Mouse (Mus musculus): ENCODE results near the gene Dnal4. TPM values are rescaled to one million over a fixed set of nuclear protein-coding genes. Genes with fewer than 3 reads are reported as not detected.
"Not testable (repeated sequence)": the region's sequence is repeated elsewhere in the genome, so short reads cannot be mapped to it uniquely, and the experiment has no call there.

Gene Dnal4
- polyA plus RNA-seq, 1 experiment from 2014 or later: 43.0 TPM

- H3K4me1 ChIP-seq (ENCODE audit: control insufficient read depth, insufficient read depth, low read length); H3K9me3 ChIP-seq (ENCODE audit: control insufficient read depth, low read length); H3K4me3 ChIP-seq (ENCODE audit: low read length); H3K27ac ChIP-seq (ENCODE audit: low read length); H3K36me3 ChIP-seq (ENCODE audit: control insufficient read depth, insufficient read depth, low read length); H3K27me3 ChIP-seq (replicated peaks; ENCODE audit: control insufficient read depth, insufficient read depth, low read length); H3K9ac ChIP-seq (ENCODE audit: low read depth, low read length); H3K4me2 ChIP-seq (ENCODE audit: low read depth, low read length); ATAC-seq: not testable (repeated sequence)
- WGBS: 67% methylated on average over 2 of the region's 2 CpGs
These were observed 35.2 kb upstream of the Dnal4 start for GRCm38 (mm10) chr15:79812840-79813239.

DNA sequence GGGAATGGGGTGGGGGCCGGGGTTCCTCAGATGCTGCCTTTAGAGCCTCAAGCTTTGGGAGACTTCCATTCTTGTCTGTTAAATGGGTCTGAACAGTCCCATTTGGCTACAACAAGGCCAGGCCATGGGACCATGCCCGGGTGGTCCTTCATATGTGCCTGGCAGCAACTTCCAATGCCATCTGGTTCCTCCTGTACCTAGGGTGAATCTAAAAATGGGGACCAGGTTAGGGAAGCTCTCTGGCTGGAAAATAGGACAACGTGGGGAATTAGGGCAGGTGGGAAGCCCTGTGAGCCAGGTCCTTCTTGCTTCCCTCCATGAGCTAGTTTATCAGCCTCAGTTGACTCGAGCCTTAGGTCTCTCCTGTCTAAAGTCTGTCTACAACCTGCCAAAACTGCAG lies 33.3 kb upstream of the Dnal4 start:
- no peak overlapping the region for H3K4me2 ChIP-seq (ENCODE audit: low read depth, low read length)
- no peaks in the 10 kb centered on the region for H3K4me1 ChIP-seq (ENCODE audit: control insufficient read depth, insufficient read depth, low read length)
- H3K27ac ChIP-seq (ENCODE audit: low read length): no peak overlapping the region
- no peak for ATAC-seq
- H3K9ac ChIP-seq (ENCODE audit: low read depth, low read length): no peak overlapping the region
- no peaks in the 10 kb centered on the region for H3K9me3 ChIP-seq (ENCODE audit: control insufficient read depth, low read length)
- H3K36me3 ChIP-seq (ENCODE audit: control insufficient read depth, insufficient read depth, low read length): no peaks in the 10 kb centered on the region
- H3K4me3 ChIP-seq (ENCODE audit: low read length): no peak overlapping the region
- WGBS: 66% methylated on average over 4 of the region's 4 CpGs
- peaks cover 20% of the 10 kb centered on the region for H3K27me3 ChIP-seq (replicated peaks; ENCODE audit: control insufficient read depth, insufficient read depth, low read length)

DNA sequence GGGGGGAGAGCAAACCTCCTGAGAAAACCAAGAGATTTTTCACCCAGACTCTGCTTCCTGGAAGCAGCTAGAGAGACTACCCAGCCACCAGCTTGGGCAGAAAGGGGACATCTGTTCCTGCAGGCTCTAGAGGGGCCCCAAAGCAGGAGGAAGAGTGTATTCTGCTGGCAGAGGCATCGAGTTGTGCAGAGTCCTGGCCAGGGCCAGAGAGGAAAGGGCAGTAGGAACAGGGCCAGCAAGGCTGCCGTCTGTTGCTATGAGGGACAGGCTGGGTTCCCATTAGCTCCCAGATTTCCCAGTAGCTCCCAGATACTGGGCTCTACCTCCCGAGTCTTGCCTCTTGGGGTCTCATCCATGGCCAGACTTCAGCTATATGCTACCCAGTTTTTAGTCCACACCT lies 32.4 kb upstream of the Dnal4 start:
- 61% methylated on average over 3 of the region's 3 CpGs for WGBS
- Histone ChIP-seq H3K9me3 (ENCODE audit: control insufficient read depth, low read length) (no peaks in the 10 kb centered on the region), H3K9ac (ENCODE audit: low read depth, low read length) (no peak overlapping the region), H3K27ac (ENCODE audit: low read length) (no peak overlapping the region), H3K36me3 (ENCODE audit: control insufficient read depth, insufficient read depth, low read length) (no peaks in the 10 kb centered on the region), H3K27me3 (replicated peaks; ENCODE audit: control insufficient read depth, insufficient read depth, low read length) (peaks cover 28% of the 10 kb centered on the region), H3K4me2 (ENCODE audit: low read depth, low read length) (no peak overlapping the region), H3K4me3 (ENCODE audit: low read length) (no peak overlapping the region), H3K4me1 (ENCODE audit: control insufficient read depth, insufficient read depth, low read length) (no peaks in the 10 kb centered on the region)
- no peak for ATAC-seq

GRCm38 (mm10) chr15:79808658-79809057 lies 31.0 kb upstream of the Dnal4 start:
- no peak overlapping the region for H3K9ac ChIP-seq (ENCODE audit: low read depth, low read length)
- peaks cover 6% of the 10 kb centered on the region; the same call in 1 of the 2 replicates for H3K4me1 ChIP-seq (ENCODE audit: control insufficient read depth, insufficient read depth, low read length)
- H3K4me3 ChIP-seq (ENCODE audit: low read length): no peak overlapping the region
- H3K9me3 ChIP-seq (ENCODE audit: control insufficient read depth, low read length): no peaks in the 10 kb centered on the region
- H3K27me3 ChIP-seq (replicated peaks; ENCODE audit: control insufficient read depth, insufficient read depth, low read length): peaks cover 43% of the 10 kb centered on the region
- no peak for ATAC-seq
- WGBS: 54% methylated on average over 5 of the region's 5 CpGs
- H3K36me3 ChIP-seq (ENCODE audit: control insufficient read depth, insufficient read depth, low read length): no peaks in the 10 kb centered on the region
- H3K27ac ChIP-seq (ENCODE audit: low read length): no peak overlapping the region
- H3K4me2 ChIP-seq (ENCODE audit: low read depth, low read length): no peak overlapping the region

DNA sequence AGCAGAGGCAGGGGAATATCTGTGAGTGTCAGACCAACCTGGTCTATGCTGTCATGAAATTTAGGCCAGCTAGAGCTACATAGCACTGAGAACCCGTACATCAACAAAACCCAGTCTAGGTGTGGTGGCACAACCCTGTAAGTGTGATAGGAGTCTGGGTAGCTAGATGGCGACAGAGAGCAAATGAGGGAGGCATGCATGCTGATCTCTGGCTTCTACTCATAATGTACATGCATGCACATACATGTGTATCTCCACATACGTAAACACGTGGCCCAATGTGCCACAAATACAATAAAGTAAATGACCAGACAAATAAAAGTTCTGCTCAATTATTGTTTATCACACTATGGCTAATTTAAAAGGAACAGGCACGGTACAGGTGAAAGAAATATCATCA lies 30.5 kb upstream of the Dnal4 start:
- Histone ChIP-seq H3K9ac (ENCODE audit: low read depth, low read length) (no peak overlapping the region), H3K9me3 (ENCODE audit: control insufficient read depth, low read length) (no peaks in the 10 kb centered on the region), H3K4me3 (ENCODE audit: low read length) (no peak overlapping the region), H3K4me1 (ENCODE audit: control insufficient read depth, insufficient read depth, low read length) (peaks cover 8% of the 10 kb centered on the region; the same call in 1 of the 2 replicates), H3K36me3 (ENCODE audit: control insufficient read depth, insufficient read depth, low read length) (no peaks in the 10 kb centered on the region), H3K27ac (ENCODE audit: low read length) (no peak overlapping the region), H3K27me3 (replicated peaks; ENCODE audit: control insufficient read depth, insufficient read depth, low read length) (peaks cover 48% of the 10 kb centered on the region), H3K4me2 (ENCODE audit: low read depth, low read length) (no peak overlapping the region)
- 35% methylated on average over 5 of the region's 5 CpGs for WGBS
- ATAC-seq: no peak

DNA sequence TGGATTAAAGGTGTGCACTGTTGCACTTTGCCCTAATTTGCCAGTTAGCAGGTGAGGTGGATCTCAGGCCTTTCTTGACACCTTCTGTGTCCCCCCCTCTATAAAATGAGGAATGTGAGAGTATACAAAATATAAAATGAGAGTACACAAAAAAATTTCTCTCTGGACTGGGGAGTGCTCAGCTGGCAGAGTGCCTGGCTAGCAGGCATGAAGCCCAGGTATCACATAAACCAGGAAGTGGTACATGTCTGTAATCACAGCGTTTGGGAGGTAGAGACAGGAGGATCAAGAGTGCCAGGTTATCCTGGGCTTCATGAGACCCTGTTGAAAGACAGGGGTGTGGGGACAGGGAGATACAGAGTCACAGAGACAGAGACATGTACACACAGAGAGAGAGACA lies 29.4 kb upstream of the Dnal4 start:
- no peak for ATAC-seq
- Histone ChIP-seq H3K9me3 (ENCODE audit: control insufficient read depth, low read length) (no peaks in the 10 kb centered on the region), H3K4me3 (ENCODE audit: low read length) (no peak overlapping the region), H3K27me3 (replicated peaks; ENCODE audit: control insufficient read depth, insufficient read depth, low read length) (peaks cover 55% of the 10 kb centered on the region), H3K27ac (ENCODE audit: low read length) (no peak overlapping the region), H3K36me3 (ENCODE audit: control insufficient read depth, insufficient read depth, low read length) (no peaks in the 10 kb centered on the region), H3K4me2 (ENCODE audit: low read depth, low read length) (no peak overlapping the region), H3K4me1 (ENCODE audit: control insufficient read depth, insufficient read depth, low read length) (peaks cover 8% of the 10 kb centered on the region; the same call in 1 of the 2 replicates), H3K9ac (ENCODE audit: low read depth, low read length) (no peak overlapping the region)
- 42% methylated on average over 1 of the region's 1 CpGs for WGBS

GRCm38 (mm10) chr15:79805246-79805645 lies 27.6 kb upstream of the Dnal4 start:
- ATAC-seq: no peak
- 26% methylated on average over 8 of the region's 8 CpGs for WGBS
- H3K36me3 ChIP-seq (ENCODE audit: control insufficient read depth, insufficient read depth, low read length): no peaks in the 10 kb centered on the region
- no peak overlapping the region for H3K9ac ChIP-seq (ENCODE audit: low read depth, low read length)
- H3K4me1 ChIP-seq (ENCODE audit: control insufficient read depth, insufficient read depth, low read length): peaks cover 8% of the 10 kb centered on the region; the same call in 1 of the 2 replicates
- no peak overlapping the region for H3K27ac ChIP-seq (ENCODE audit: low read length)
- no peak overlapping the region for H3K4me3 ChIP-seq (ENCODE audit: low read length)
- H3K27me3 ChIP-seq (replicated peaks; ENCODE audit: control insufficient read depth, insufficient read depth, low read length): peaks cover 63% of the 10 kb centered on the region
- H3K4me2 ChIP-seq (ENCODE audit: low read depth, low read length): no peak overlapping the region
- H3K9me3 ChIP-seq (ENCODE audit: control insufficient read depth, low read length): no peaks in the 10 kb centered on the region

DNA sequence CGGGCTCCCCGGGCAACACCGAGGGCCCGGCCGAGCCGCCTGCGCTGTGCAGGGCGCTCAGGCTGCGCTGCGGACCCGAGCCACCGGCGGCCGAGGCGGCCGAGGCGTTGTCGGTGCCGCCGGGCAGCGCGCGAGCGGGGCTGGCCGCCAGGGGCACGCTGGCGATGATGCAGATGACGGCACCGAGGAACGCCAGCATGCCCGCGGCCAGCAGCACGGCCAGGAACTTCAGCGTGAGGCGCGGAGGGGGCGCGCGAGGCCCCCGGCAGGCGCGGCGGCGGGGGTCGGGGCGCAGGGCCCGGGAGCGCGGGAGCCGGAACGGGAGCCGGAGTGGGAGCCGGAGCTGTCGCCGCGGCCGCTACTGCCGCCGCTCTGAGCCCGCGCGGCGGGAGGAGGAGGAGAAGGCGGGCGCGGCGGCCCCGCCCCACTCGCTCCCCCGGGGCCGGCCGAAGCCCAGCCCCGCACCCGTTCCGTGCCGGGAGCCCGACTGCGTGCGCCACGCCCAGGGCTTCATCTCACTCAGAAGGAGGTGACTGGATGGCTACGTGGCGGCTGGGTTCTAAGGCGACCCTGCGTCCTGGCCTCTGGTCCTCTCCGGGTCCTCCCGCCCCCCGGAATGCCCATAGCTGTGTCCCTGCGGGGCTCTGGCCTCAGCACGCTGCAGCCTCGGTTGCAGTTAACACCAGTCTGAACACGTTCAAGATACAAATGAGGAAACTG lies 26.9 kb upstream of the Dnal4 start, which contains the start of gene Nptxr:
Gene Nptxr, minus strand, starts transcription at position 415 of the 720 bp plus-strand sequence.
- peak; percentile 87 for ATAC-seq

DNA sequence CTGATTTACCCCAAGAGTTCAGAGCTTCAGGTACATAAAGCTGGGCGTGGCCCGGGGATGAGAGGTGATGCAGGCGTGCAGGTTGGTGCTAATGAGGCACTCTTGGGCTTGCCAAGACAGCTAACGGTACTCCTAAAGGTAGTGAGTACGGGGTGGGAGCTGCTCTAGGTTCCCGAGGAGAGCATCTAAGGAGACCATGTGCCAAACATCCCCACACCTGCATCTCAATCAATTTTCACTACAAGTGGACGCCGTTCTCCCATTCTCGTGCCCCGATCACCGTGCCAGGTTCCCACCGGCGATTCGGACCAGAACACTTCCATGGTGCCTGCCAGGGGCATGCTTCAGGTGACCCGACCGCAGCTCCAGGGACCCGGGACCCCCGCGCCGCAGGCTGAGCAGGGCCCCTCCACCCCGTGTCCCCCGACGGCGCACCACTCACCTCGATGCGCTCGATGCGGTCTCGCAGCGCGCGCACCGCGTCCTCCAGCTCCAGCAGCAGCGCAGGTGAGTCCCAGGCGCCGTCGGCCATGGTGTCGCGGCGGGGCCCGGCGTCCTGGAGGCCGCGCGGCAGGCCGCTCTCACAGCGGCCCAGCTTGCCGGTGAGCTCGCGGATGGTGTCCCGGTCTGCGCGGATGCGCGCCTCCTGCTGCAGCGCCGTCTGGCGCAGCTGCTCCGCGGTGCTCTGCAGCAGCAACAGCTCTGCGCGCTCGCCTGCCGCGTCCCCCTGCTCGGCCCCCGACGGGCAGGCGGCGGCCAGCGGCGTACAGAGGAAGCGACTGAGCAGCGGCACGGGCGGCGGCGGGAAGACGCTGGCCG lies 26.1 kb upstream of the Dnal4 start:
- peaks cover 58% of the 10 kb centered on the region for H3K27me3 ChIP-seq (replicated peaks; ENCODE audit: control insufficient read depth, insufficient read depth, low read length)
- H3K27ac ChIP-seq (ENCODE audit: low read length): no peak overlapping the region
- peak; percentile 55 for ATAC-seq
- H3K9ac ChIP-seq (ENCODE audit: low read depth, low read length): peak overlapping the region; percentile 68
- 6% methylated on average over 80 of the region's 81 CpGs for WGBS
- H3K4me3 ChIP-seq (ENCODE audit: low read length): peak overlapping the region; percentile 66
- no peaks in the 10 kb centered on the region for H3K9me3 ChIP-seq (ENCODE audit: control insufficient read depth, low read length)
- peaks cover 8% of the 10 kb centered on the region; the same call in 1 of the 2 replicates for H3K4me1 ChIP-seq (ENCODE audit: control insufficient read depth, insufficient read depth, low read length)
- no peaks in the 10 kb centered on the region for H3K36me3 ChIP-seq (ENCODE audit: control insufficient read depth, insufficient read depth, low read length)
- peak overlapping the region; percentile 92 for H3K4me2 ChIP-seq (ENCODE audit: low read depth, low read length)

More for the DNA sequence above, 26.9 kb upstream of the Dnal4 start, which contains the start of gene Nptxr:
- no peak within 1 kb of the TSS for H3K27ac ChIP-seq (ENCODE audit: low read length)
- H3K4me3 ChIP-seq (ENCODE audit: low read length): peak within 1 kb of the TSS; percentile 66
- H3K4me2 ChIP-seq (ENCODE audit: low read depth, low read length): peak within 1 kb of the TSS; percentile 92
- under 1% methylated on average over 89 of the region's 91 CpGs for WGBS
- H3K9me3 ChIP-seq (ENCODE audit: control insufficient read depth, low read length): no peaks in the 10 kb centered on the region
- peaks cover 60% of the 10 kb centered on the region for H3K27me3 ChIP-seq (replicated peaks; ENCODE audit: control insufficient read depth, insufficient read depth, low read length)
- H3K36me3 ChIP-seq (ENCODE audit: control insufficient read depth, insufficient read depth, low read length): no peaks in the 10 kb centered on the region
- H3K4me1 ChIP-seq (ENCODE audit: control insufficient read depth, insufficient read depth, low read length): peaks cover 8% of the 10 kb centered on the region; the same call in 1 of the 2 replicates
- H3K9ac ChIP-seq (ENCODE audit: low read depth, low read length): peak within 1 kb of the TSS; percentile 68
